Comparison of ENCODE assay signal across 9 mouse cellular contexts in genomic region chr2:166471257-166471753, GRCm38 (mm10).
DNase-seq lines count a peak whose midpoint lies in the region; ATAC-seq and TF ChIP-seq lines count a peak whose summit lies in the region.
"Had no signal": no experiment of that assay in that cellular context is flagged by ENCODE, and none has a peak within 500 bp of the region (broad histone marks: within the 10 kb centered on the region; RNA-seq: fewer than 3 reads in every experiment).

No protein-coding gene starts in this region.

- DNase-seq in heart, adult 11 months: peak; percentile 92
- peak; percentile 72 to 77 for DNase-seq in right cerebral cortex, postnatal 10 days (ENCODE audit: low spot score in 2 of 2)
- no peak for DNase-seq in right cerebral cortex, postnatal 36 days (ENCODE audit: low spot score in 2 of 2)
- DNase-seq: cerebellum, adult 11-12 months had no signal

- 42% methylated on average over 6 of the region's 6 CpGs for WGBS in heart, embryonic 12.5 days
- 31% methylated on average over 6 of the region's 6 CpGs for WGBS in hindbrain, embryonic 15.5 days
- 47% methylated on average over 6 of the region's 6 CpGs for WGBS in neural tube, embryonic 15.5 days
- 77% methylated on average over 6 of the region's 6 CpGs for WGBS in intestine, postnatal 0 days

- no peak overlapping the region for H3K9ac ChIP-seq in heart, embryonic 12.5 days
- H3K9ac ChIP-seq in hindbrain, embryonic 15.5 days: no peak overlapping the region
- H3K9ac ChIP-seq in neural tube, embryonic 15.5 days (replicated peaks): no peak overlapping the region
- no peak overlapping the region for H3K9ac ChIP-seq in intestine, postnatal 0 days (ENCODE audit: low read depth, low read length)

- no peak for TF ChIP-seq CTCF in intestine, postnatal 0 days (IDR thresholded peaks at IDR 0.05; ENCODE audit: low read depth)

- no peak overlapping the region for H3K4me2 ChIP-seq in heart, embryonic 12.5 days
- H3K4me2 ChIP-seq in hindbrain, embryonic 15.5 days: no peak overlapping the region
- no peak overlapping the region for H3K4me2 ChIP-seq in neural tube, embryonic 15.5 days
- H3K4me2 ChIP-seq in intestine, postnatal 0 days (replicated peaks; ENCODE audit: low read depth): no peak overlapping the region

- no peak overlapping the region for H3K27ac ChIP-seq in heart, embryonic 12.5 days (ENCODE audit: poor library complexity, severe bottlenecking)
- peak overlapping the region; percentile 54 for H3K27ac ChIP-seq in hindbrain, embryonic 15.5 days (replicated peaks)
- peak overlapping the region; percentile 70 for H3K27ac ChIP-seq in neural tube, embryonic 15.5 days (replicated peaks)
- no peak overlapping the region for H3K27ac ChIP-seq in intestine, postnatal 0 days (ENCODE audit: low read depth, low read length)

- ATAC-seq in heart, embryonic 12.5 days (ENCODE audit: insufficient number of reproducible peaks, low FRiP score): no peak
- ATAC-seq in hindbrain, embryonic 15.5 days (ENCODE audit: low FRiP score, low read depth): peak; percentile 83
- peak; percentile 72 for ATAC-seq in neural tube, embryonic 15.5 days (ENCODE audit: low FRiP score)
- ATAC-seq in intestine, postnatal 0 days: no peak
- no peak for ATAC-seq in activated CD4-positive, CD25-positive, alpha-beta regulatory T cell, adult 4 months

- no peaks in the 10 kb centered on the region for H3K9me3 ChIP-seq in heart, embryonic 12.5 days (replicated peaks)
- no peaks in the 10 kb centered on the region for H3K9me3 ChIP-seq in hindbrain, embryonic 15.5 days
- H3K9me3 ChIP-seq in neural tube, embryonic 15.5 days (replicated peaks): no peaks in the 10 kb centered on the region
- H3K9me3 ChIP-seq in intestine, postnatal 0 days (ENCODE audit: control insufficient read depth): no peaks in the 10 kb centered on the region

- no peaks in the 10 kb centered on the region for H3K27me3 ChIP-seq in heart, embryonic 12.5 days (replicated peaks)
- peaks cover 6% of the 10 kb centered on the region; the same call in 1 of the 2 replicates for H3K27me3 ChIP-seq in hindbrain, embryonic 15.5 days
- H3K27me3 ChIP-seq in neural tube, embryonic 15.5 days (replicated peaks): no peaks in the 10 kb centered on the region
- H3K27me3 ChIP-seq in intestine, postnatal 0 days (replicated peaks; ENCODE audit: control insufficient read depth, insufficient read depth, low read length): no peaks in the 10 kb centered on the region

- peaks cover 22% of the 10 kb centered on the region; the same call in 1 of the 2 replicates for H3K4me1 ChIP-seq in heart, embryonic 12.5 days (replicated peaks)
- H3K4me1 ChIP-seq in hindbrain, embryonic 15.5 days (replicated peaks): peaks cover 12% of the 10 kb centered on the region
- H3K4me1 ChIP-seq in neural tube, embryonic 15.5 days: peaks cover 33% of the 10 kb centered on the region
- H3K4me1 ChIP-seq in intestine, postnatal 0 days (replicated peaks; ENCODE audit: control insufficient read depth, insufficient read depth, low read length): no peaks in the 10 kb centered on the region

- H3K4me3 ChIP-seq in heart, embryonic 12.5 days: no peak overlapping the region
- no peak overlapping the region for H3K4me3 ChIP-seq in hindbrain, embryonic 15.5 days
- no peak overlapping the region for H3K4me3 ChIP-seq in neural tube, embryonic 15.5 days (replicated peaks)
- H3K4me3 ChIP-seq in intestine, postnatal 0 days (ENCODE audit: low read depth, low read length): no peak overlapping the region

- H3K36me3 ChIP-seq in heart, embryonic 12.5 days: no peaks in the 10 kb centered on the region
- H3K36me3 ChIP-seq in hindbrain, embryonic 15.5 days: no peaks in the 10 kb centered on the region
- H3K36me3 ChIP-seq in neural tube, embryonic 15.5 days: no peaks in the 10 kb centered on the region
- no peaks in the 10 kb centered on the region for H3K36me3 ChIP-seq in intestine, postnatal 0 days (ENCODE audit: control insufficient read depth, insufficient read depth)

Comparison
In these comparisons a context has a peak if more than half of its experiments do, and no peak if none do; other contexts are left out.
1. DNase-seq: peak in heart, adult 11 months (single experiment) and right cerebral cortex, postnatal 10 days (2 of 2); none in right cerebral cortex, postnatal 36 days (0 of 2).
2. ATAC-seq: peak in hindbrain, embryonic 15.5 days (single experiment) and neural tube, embryonic 15.5 days (single experiment); none in heart, embryonic 12.5 days (single experiment), intestine, postnatal 0 days (single experiment) and activated CD4-positive, CD25-positive, alpha-beta regulatory T cell, adult 4 months (single experiment).
3. H3K27ac ChIP-seq: peak in hindbrain, embryonic 15.5 days (single experiment) and neural tube, embryonic 15.5 days (single experiment); none in heart, embryonic 12.5 days (single experiment) and intestine, postnatal 0 days (single experiment).